Mouse (Mus musculus) limb, embryonic 13.5 days (tissue): ENCODE data around the gene Galm. TPM values are rescaled to one million over a fixed set of nuclear protein-coding genes. Genes with fewer than 3 reads are reported as not detected.
A peak's percentile ranks its signal among the peaks of the same experiment; 100 is the strongest.

Experiments
- ATAC-seq: fragments of 200-750 bp; cut with Nextera tagmentation; 2 replicates; pipeline ENCODE4 v1.8.0; 2017; ENCODE audit warnings: low read depth, moderate number of reproducible peaks, moderate TSS enrichment; ENCODE audit not compliant: low FRiP score
- H3K27ac ChIP-seq: fragments of 300-500 bp; sonication (generic); 2 replicates; pipeline ENCODE4 v1.5.1; 2015; ENCODE audit warnings: inconsistent platforms, mild to moderate bottlenecking, moderate library complexity
- H3K27me3 ChIP-seq: fragments of 300-500 bp; sonication (generic); 2 replicates; pipeline ENCODE4 v1.6.1; 2015; ENCODE audit warnings: mild to moderate bottlenecking, inconsistent platforms
- H3K36me3 ChIP-seq: fragments of 300-500 bp; sonication (generic); 2 replicates; pipeline ENCODE4 v1.6.1; 2015; ENCODE audit warnings: inconsistent platforms, mild to moderate bottlenecking, moderate library complexity
- H3K4me1 ChIP-seq: fragments of 300-500 bp; sonication (generic); 2 replicates; pipeline ENCODE4 v1.6.1; 2015; ENCODE audit warnings: inconsistent platforms
- H3K4me2 ChIP-seq: fragments of 300-500 bp; sonication (generic); replicated peaks from 2 replicates; pipeline ENCODE4 v1.6.1; 2015; ENCODE audit warnings: inconsistent platforms, mild to moderate bottlenecking, moderate library complexity
- H3K4me3 ChIP-seq: fragments of 300-500 bp; sonication (generic); 2 replicates; pipeline ENCODE4 v1.5.1; 2015; ENCODE audit warnings: moderate library complexity, mild to moderate bottlenecking, inconsistent platforms
- H3K9ac ChIP-seq: fragments of 300-500 bp; sonication (generic); 2 replicates; pipeline ENCODE4 v1.6.1; 2015; ENCODE audit warnings: mild to moderate bottlenecking, inconsistent platforms
- H3K9me3 ChIP-seq: fragments of 300-500 bp; sonication (generic); 2 replicates; pipeline ENCODE4 v1.6.1; 2016; ENCODE audit warnings: inconsistent platforms
- WGBS: fragments of 180-500 bp; shearing (Covaris S2); methylation state at CpG from one replicate; pipeline ENCODE4 v1.1.7; 2015; 5-methylcytosine and 5-hydroxymethylcytosine counted together
- polyA plus RNA-seq: library from polyadenylated mRNA; unstranded; fragments of >200 nt; fragmentation: Nextera tagmentation; extraction: Ambion mirVana; gene quantifications from 2 replicates; pipeline ENCODE4 v1.2.1, GENCODE M21; 2015

The Galm gene
- polyA plus RNA-seq, 1 experiment from 2014 or later, result 17.2 TPM

- H3K9me3 ChIP-seq, result no peaks in the 10 kb centered on the region
- H3K9ac ChIP-seq, result no peak overlapping the region
- no peak overlapping the region for H3K4me3 ChIP-seq
- 60% methylated on average over 2 of the region's 2 CpGs for WGBS
- no peak for ATAC-seq
- no peaks in the 10 kb centered on the region for H3K36me3 ChIP-seq
- no peak overlapping the region for H3K27ac ChIP-seq
- H3K4me1 ChIP-seq, result peaks cover 12% of the 10 kb centered on the region
- no peaks in the 10 kb centered on the region for H3K27me3 ChIP-seq
- H3K4me2 ChIP-seq, result no peak overlapping the region
Observed at GRCm38 (mm10) chr17:80097221-80097620, 30.1 kb upstream of the Galm start.

DNA sequence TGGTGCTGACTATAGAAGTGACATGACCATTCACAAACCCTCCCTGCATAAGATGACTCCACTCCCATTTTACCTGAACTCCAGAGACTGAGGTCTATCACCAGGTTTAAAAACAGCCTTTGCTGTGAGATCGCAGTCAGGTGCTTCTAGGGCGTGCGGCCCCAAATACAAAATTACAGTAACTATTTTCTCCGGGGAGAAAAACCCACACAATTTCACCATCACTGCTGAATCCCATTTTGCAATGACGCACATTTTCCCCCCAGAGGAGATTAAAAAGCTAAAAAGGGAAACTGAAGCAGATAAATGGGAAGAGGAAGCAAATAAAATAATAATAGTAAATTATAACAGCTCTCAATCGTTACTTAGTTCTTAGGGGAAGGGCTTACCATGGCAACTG, 27.4 kb upstream of the Galm start:
- Histone ChIP-seq H3K4me2 (no peak overlapping the region), H3K9me3 (no peaks in the 10 kb centered on the region), H3K27me3 (no peaks in the 10 kb centered on the region), H3K4me1 (peaks cover 12% of the 10 kb centered on the region), H3K27ac (no peak overlapping the region), H3K4me3 (no peak overlapping the region), H3K9ac (no peak overlapping the region), H3K36me3 (no peaks in the 10 kb centered on the region)
- ATAC-seq, result no peak
- WGBS, result 86% methylated on average over 6 of the region's 6 CpGs

DNA sequence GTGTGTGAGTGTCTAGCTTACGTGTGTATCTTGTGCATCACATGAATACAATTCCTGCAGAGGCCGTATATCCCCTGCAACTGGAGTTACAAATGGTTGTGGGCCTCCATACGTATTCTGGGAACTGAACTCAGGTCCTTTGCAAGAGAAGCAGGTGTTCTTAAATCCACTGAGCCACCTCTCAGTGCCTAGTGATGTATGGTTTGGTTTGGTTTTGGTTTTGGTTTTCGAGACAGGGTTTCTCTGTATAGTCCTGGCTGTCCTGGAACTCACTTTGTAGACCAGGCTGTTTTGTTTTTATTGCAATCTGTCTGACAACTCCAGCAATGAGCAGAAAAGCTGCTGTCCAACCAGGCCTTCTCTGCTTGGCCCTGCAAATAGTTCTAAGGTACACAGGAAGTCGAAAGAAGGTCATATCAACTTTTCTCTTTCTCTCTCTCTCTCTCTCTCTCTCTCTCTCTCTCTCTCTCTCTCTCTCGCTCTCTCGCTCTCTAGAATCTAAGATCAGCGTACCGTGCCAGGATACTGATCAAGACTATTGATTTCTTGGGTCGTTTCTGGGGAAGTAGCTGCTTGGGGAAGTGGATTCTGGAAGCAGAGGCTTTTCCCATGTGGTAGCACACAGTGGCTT, 21.8 kb upstream of the Galm start:
- no peak for ATAC-seq
- Histone ChIP-seq H3K9me3 (peaks cover 8% of the 10 kb centered on the region; the same call in 1 of the 2 replicates), H3K4me2 (no peak overlapping the region), H3K4me1 (no peaks in the 10 kb centered on the region), H3K36me3 (no peaks in the 10 kb centered on the region), H3K27ac (no peak overlapping the region), H3K27me3 (no peaks in the 10 kb centered on the region), H3K9ac (no peak overlapping the region), H3K4me3 (no peak overlapping the region)
- WGBS, result 80% methylated on average over 10 of the region's 10 CpGs

DNA sequence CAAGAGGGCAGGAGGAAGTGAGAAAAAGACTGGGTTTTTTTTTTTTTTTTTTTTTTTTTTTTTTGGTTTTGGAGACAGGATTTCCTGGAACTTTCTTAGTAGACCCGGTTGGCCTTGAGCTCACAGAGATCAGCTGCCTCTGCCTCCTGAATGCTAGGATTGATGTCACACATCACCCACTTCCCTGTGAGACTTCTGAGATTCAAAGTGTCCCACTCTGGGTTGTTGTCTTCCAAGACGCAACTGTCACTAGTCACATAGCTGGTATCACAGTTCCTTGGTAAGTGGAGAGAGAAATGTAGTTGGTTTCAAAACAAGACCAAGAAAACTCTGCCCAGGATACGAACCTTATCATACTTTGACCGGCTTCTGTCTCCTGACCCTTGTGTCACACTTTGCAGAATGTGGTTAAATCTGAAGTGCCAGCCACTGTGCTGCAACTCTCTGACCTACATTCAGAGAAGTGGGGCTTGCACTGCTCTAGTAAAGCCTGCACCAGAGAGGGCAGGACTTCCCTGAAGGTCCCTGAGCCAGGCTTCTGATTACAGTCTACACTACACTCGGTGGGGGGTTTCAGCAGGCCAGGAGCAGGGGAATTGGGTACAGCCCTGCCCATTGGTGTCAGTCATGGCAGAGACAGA, 14.5 kb upstream of the Galm start:
- 76% methylated on average over 5 of the region's 5 CpGs for WGBS
- H3K4me1 ChIP-seq, result no peaks in the 10 kb centered on the region
- no peak overlapping the region for H3K9ac ChIP-seq
- no peak overlapping the region for H3K27ac ChIP-seq
- peaks cover 8% of the 10 kb centered on the region; the same call in 1 of the 2 replicates for H3K9me3 ChIP-seq
- no peak for ATAC-seq
- H3K4me2 ChIP-seq, result no peak overlapping the region
- no peaks in the 10 kb centered on the region for H3K36me3 ChIP-seq
- no peak overlapping the region for H3K4me3 ChIP-seq
- H3K27me3 ChIP-seq, result no peaks in the 10 kb centered on the region

DNA sequence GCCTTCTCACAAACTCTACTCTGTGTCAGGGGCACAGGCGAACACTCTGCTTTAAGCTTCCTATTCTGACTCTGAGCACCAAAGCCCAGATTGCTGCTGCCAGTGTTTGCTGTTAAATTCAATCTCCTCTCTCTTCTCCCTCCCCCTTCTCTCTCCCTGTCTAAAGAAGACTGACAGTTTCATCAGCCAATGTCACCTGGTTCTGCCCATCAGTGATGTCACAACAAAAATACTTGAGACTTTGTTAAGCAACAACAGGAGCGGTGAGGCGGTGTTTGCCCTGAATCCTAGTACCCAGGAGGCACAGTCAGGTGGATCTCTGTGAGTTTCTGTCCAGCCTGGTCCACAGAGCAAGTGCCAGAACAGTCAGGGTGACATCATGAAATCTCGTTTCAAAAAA, 13.8 kb upstream of the Galm start:
- Histone ChIP-seq H3K9ac (no peak overlapping the region), H3K27me3 (no peaks in the 10 kb centered on the region), H3K4me2 (no peak overlapping the region), H3K27ac (no peak overlapping the region), H3K9me3 (peaks cover 6% of the 10 kb centered on the region; the same call in 1 of the 2 replicates), H3K4me1 (no peaks in the 10 kb centered on the region), H3K36me3 (no peaks in the 10 kb centered on the region), H3K4me3 (no peak overlapping the region)
- WGBS, result 84% methylated on average over 4 of the region's 4 CpGs
- no peak for ATAC-seq

DNA sequence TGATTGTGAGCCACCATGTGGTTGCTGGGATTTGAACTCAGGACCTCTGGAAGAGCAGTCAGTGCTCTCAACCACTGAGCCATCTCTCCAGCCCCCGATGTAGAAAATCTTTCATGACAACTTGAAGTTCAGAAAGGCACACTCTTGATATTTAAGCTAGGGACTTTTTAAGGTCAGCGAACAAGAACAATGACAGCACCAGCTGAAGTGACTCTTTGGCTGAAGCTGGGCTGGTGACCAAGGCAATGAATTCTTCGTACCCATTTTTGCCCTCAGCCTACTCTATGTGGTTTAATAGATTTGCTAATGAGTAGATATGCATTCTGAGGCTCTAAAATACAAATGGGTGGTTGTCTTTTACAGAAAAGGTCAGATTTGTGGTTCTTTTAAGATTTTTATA, 6.9 kb upstream of the Galm start:
- H3K27ac ChIP-seq, result no peak overlapping the region
- WGBS, result 88% methylated on average over 3 of the region's 3 CpGs
- H3K27me3 ChIP-seq, result no peaks in the 10 kb centered on the region
- H3K9me3 ChIP-seq, result no peaks in the 10 kb centered on the region
- H3K36me3 ChIP-seq, result no peaks in the 10 kb centered on the region
- H3K4me3 ChIP-seq, result no peak overlapping the region
- H3K9ac ChIP-seq, result no peak overlapping the region
- H3K4me1 ChIP-seq, result 0 out of 2 replicates have a peak, but pooled peaks cover 3% of the 10 kb centered on the region
- no peak for ATAC-seq
- H3K4me2 ChIP-seq, result no peak overlapping the region

DNA sequence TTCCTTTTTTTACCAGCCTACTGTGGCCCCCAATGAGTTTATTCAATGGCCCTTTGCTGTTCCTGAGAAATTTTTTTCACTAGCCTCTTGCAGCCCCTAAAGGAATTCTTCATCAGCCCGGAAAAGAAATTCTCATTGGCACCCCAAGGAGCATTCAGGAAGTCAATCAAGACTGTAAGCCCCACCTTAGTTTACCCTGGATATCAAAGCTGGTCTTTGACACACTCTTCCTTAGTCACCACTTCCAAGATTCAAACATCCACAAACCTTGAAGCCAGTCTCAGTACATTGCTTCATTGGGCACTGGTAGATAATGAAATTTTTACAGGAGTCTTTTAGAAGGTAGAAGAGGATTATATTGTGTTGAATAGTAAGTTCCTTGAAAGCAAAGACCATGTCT, 5.4 kb upstream of the Galm start:
- H3K4me3 ChIP-seq, result no peak overlapping the region
- WGBS, result 59% methylated on average over 1 of the region's 1 CpGs

GRCm38 (mm10) chr17:80124985-80125750, 2.1 kb upstream of the Galm start:
- no peaks in the 10 kb centered on the region for H3K9me3 ChIP-seq
- H3K4me1 ChIP-seq, result peaks cover 13% of the 10 kb centered on the region
- no peak overlapping the region for H3K4me3 ChIP-seq
- no peaks in the 10 kb centered on the region for H3K27me3 ChIP-seq
- no peak for ATAC-seq
- WGBS, result 71% methylated on average over 5 of the region's 5 CpGs
- no peak overlapping the region for H3K4me2 ChIP-seq
- no peaks in the 10 kb centered on the region for H3K36me3 ChIP-seq
- H3K27ac ChIP-seq, result no peak overlapping the region
- no peak overlapping the region for H3K9ac ChIP-seq

More for the DNA sequence above, 5.4 kb upstream of the Galm start:
- no peak for ATAC-seq
- 0 out of 2 replicates have a peak, but pooled peaks cover 3% of the 10 kb centered on the region for H3K4me1 ChIP-seq
- H3K27ac ChIP-seq, result no peak overlapping the region
- no peaks in the 10 kb centered on the region for H3K27me3 ChIP-seq
- no peaks in the 10 kb centered on the region for H3K36me3 ChIP-seq
- H3K9me3 ChIP-seq, result no peaks in the 10 kb centered on the region
- no peak overlapping the region for H3K9ac ChIP-seq
- H3K4me2 ChIP-seq, result no peak overlapping the region

DNA sequence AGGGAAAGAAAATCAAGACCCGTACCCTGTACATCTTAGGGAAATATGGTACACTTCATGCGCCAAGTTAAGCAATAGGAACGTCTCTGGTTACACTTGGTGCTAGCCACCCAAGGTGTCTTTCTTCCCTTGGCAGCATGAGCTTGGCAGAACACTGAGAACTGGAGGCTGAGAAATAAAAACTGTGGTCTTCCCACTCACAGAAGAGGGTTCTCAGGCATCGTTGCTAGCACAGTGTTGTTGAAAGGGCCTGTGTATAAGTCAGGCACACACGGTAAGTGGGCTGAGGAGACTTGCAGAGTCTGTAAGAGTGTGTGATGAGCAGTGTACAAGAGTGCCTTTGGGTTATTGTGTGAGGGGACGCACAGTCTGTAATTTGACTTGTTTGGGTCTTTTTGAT, 1.1 kb upstream of the Galm start:
- no peak for ATAC-seq
- Histone ChIP-seq H3K9me3 (no peaks in the 10 kb centered on the region), H3K36me3 (no peaks in the 10 kb centered on the region), H3K4me1 (peaks cover 13% of the 10 kb centered on the region), H3K4me2 (no peak overlapping the region), H3K27me3 (no peaks in the 10 kb centered on the region), H3K9ac (no peak overlapping the region), H3K4me3 (no peak overlapping the region), H3K27ac (no peak overlapping the region)
- 84% methylated on average over 6 of the region's 6 CpGs for WGBS

GRCm38 (mm10) chr17:80128476-80128990, 1.3 kb downstream of the Galm start:
- peak overlapping the region; percentile 55 for H3K4me3 ChIP-seq

DNA sequence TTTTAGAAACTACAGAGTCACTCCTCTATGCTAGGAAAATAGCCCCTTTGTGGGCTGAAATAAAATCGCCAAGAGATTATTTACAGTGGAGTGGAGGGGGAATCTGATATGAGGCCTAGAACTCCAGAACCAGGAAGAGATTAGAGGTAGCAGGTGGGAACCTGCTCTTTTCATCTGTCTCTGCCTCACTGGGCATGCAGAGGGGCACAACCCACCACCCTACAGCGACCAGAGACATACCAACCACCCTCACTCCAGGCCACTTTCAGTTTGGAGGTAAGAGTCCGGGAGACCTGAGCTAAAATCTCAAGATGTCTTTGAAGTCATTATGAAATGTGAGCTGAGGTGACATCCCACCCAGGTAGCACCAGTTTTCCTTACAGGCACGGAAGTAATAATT, 2.1 kb downstream of the Galm start:
- no peak overlapping the region for H3K4me3 ChIP-seq
- no peaks in the 10 kb centered on the region for H3K36me3 ChIP-seq
- ATAC-seq, result no peak
- H3K9me3 ChIP-seq, result no peaks in the 10 kb centered on the region
- peaks cover 19% of the 10 kb centered on the region for H3K4me1 ChIP-seq
- no peak overlapping the region for H3K9ac ChIP-seq
- H3K4me2 ChIP-seq, result no peak overlapping the region
- no peak overlapping the region for H3K27ac ChIP-seq
- 82% methylated on average over 4 of the region's 4 CpGs for WGBS
- no peaks in the 10 kb centered on the region for H3K27me3 ChIP-seq

More at GRCm38 (mm10) chr17:80128476-80128990, 1.3 kb downstream of the Galm start:
- ATAC-seq, result no peak
- Histone ChIP-seq H3K4me2 (peak overlapping the region; percentile 82), H3K9me3 (no peaks in the 10 kb centered on the region), H3K27ac (no peak overlapping the region), H3K27me3 (no peaks in the 10 kb centered on the region), H3K36me3 (no peaks in the 10 kb centered on the region), H3K4me1 (peaks cover 19% of the 10 kb centered on the region), H3K9ac (peak overlapping the region; percentile 72; the same call in 1 of the 2 replicates)
- 80% methylated on average over 13 of the region's 13 CpGs for WGBS
